Mouse (Mus musculus) forebrain, postnatal 0 days (tissue): ENCODE measurements around the gene Txn2. TPM values are rescaled to one million over a fixed set of nuclear protein-coding genes. Genes with fewer than 3 reads are reported as not detected.

Experiments used
- ATAC-seq: fragments of 200-750 bp; cut with Nextera tagmentation; 2 replicates; pipeline ENCODE4 v1.8.0; 2017; ENCODE audit warnings: mild to moderate bottlenecking, moderate library complexity
- DNase-seq: peaks from one replicate; pipeline ENCODE4 v3.0.0-alpha.2; 2015
- H3K27ac ChIP-seq: fragments of 300-500 bp; sonication (generic); 2 replicates; pipeline ENCODE4 v1.5.1; 2014; ENCODE audit warnings: low read depth, mild to moderate bottlenecking, antibody characterized with exemption, low read length, moderate library complexity, mixed read lengths
- H3K27me3 ChIP-seq: fragments of 300-500 bp; sonication (generic); 2 replicates; pipeline ENCODE4 v1.6.1; 2014; ENCODE audit warnings: mild to moderate bottlenecking, low read length, mixed read lengths; ENCODE audit not compliant: insufficient read depth
- H3K36me3 ChIP-seq: fragments of 300-500 bp; sonication (generic); 2 replicates; pipeline ENCODE4 v1.6.1; 2014; ENCODE audit warnings: mild to moderate bottlenecking, moderate library complexity; ENCODE audit not compliant: insufficient read depth
- H3K4me1 ChIP-seq: fragments of 300-500 bp; sonication (generic); 2 replicates; pipeline ENCODE4 v1.6.1; 2014; ENCODE audit warnings: antibody characterized with exemption; ENCODE audit not compliant: insufficient read depth
- H3K4me2 ChIP-seq: fragments of 300-500 bp; sonication (generic); 2 replicates; pipeline ENCODE4 v1.6.1; 2014; ENCODE audit warnings: low read depth, mild to moderate bottlenecking, moderate library complexity
- H3K4me3 ChIP-seq: fragments of 300-500 bp; sonication (generic); 2 replicates; pipeline ENCODE4 v1.5.1; 2014; ENCODE audit warnings: low read depth, low read length, mixed read lengths
- H3K9ac ChIP-seq: fragments of 300-500 bp; sonication (generic); 2 replicates; pipeline ENCODE4 v1.6.1; 2014; ENCODE audit warnings: mild to moderate bottlenecking
- H3K9me3 ChIP-seq: fragments of 300-500 bp; sonication (generic); 2 replicates; pipeline ENCODE4 v1.6.1; 2016; ENCODE audit warnings: low read length
- CTCF ChIP-seq: sonication (generic); IDR thresholded peaks from 2 replicates; pipeline ENCODE4 v1.5.1; 2016; ENCODE audit warnings: antibody characterized with exemption, control low read depth, low read depth
- WGBS: fragments of 180-500 bp; shearing (Covaris S2); extraction: QIAGEN DNeasy Blood & Tissue Kit; methylation state at CpG from one replicate; pipeline ENCODE4 v1.1.7; 2014; 5-methylcytosine and 5-hydroxymethylcytosine counted together
- polyA plus RNA-seq: library from polyadenylated mRNA; unstranded; fragments of >200 nt; fragmentation: Nextera tagmentation; extraction: Ambion mirVana; gene quantifications from 2 replicates; pipeline ENCODE4 v1.2.1, GENCODE M21; 2015
- total RNA-seq: library from RNA; depleted of rRNA; stranded (reverse); fragments of >200 nt; gene quantifications from 2 replicates; pipeline ENCODE4 v1.2.3, GENCODE M21; 2014; rRNA removed

Txn2 gene
- total RNA-seq (35.8 and 36.5 TPM in 2 replicates), polyA plus RNA-seq (200 and 227 TPM in 2 replicates)

DNA sequence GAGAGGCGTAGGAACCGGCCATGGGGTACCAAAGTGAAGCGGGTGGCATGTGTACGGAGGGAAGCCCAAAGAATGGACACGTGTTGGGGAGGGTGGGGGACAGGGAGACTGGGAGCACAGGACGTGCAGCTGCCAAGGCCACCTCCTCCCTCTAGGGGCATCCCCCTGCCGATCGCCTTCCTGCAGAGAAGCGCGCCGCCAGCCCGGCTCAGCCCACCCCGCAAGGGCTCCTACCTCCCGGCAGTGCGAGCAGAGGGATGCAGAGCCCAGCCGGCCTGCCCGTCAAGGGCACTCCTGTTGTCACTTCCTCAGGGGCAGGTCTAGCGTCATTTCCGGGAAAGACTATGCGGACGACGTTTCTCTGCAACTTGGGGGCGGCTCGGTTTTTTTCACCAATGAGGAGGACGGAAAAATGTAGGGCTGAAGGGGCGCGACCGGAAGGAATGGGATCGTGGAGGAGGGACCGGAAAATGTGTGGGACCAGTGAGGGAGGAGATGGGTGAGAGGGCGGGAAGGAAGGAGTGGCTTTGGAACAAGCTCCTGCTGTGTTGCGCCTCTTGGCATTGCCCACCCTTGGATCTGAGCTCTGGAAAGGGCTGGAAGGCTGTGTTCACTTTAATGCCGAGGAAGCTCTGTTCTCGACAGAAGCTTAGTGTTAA, at the start of gene Txn2:
Txn2 (minus strand) TSS at position 334 of the 659 bp plus-strand sequence.
- WGBS = 1% methylated on average over 34 of the region's 34 CpGs
- H3K9me3 ChIP-seq = no peaks in the 10 kb centered on the region
- DNase-seq (peak; percentile 98), ATAC-seq (peak; percentile 95)
- TF ChIP-seq CTCF = peak; percentile 45
- H3K4me1 ChIP-seq = peaks cover 21% of the 10 kb centered on the region
- H3K4me3 ChIP-seq = peak within 1 kb of the TSS; percentile 72
- peak within 1 kb of the TSS; percentile 98 for H3K27ac ChIP-seq
- peaks cover 9% of the 10 kb centered on the region for H3K36me3 ChIP-seq
- no peaks in the 10 kb centered on the region for H3K27me3 ChIP-seq
- H3K4me2 ChIP-seq = peak within 1 kb of the TSS; percentile 55
- H3K9ac ChIP-seq = peak within 1 kb of the TSS; percentile 78

- Histone ChIP-seq H3K36me3 (no peaks in the 10 kb centered on the region), H3K9me3 (no peaks in the 10 kb centered on the region), H3K9ac (no peak overlapping the region), H3K4me2 (no peak overlapping the region), H3K27ac (no peak overlapping the region), H3K4me3 (no peak overlapping the region), H3K4me1 (no peaks in the 10 kb centered on the region), H3K27me3 (no peaks in the 10 kb centered on the region)
- ATAC-seq (no peak), DNase-seq (no peak)
- no peak for TF ChIP-seq CTCF
- 60% methylated on average over 3 of the region's 3 CpGs for WGBS
Observed at GRCm38 (mm10) chr15:77977663-77978062, 48.9 kb upstream of the Txn2 start.

GRCm38 (mm10) chr15:77974165-77974841, 45.5 kb upstream of the Txn2 start:
- 70% methylated on average over 6 of the region's 6 CpGs for WGBS
- no peak for ATAC-seq

GRCm38 (mm10) chr15:77970470-77971292, 41.9 kb upstream of the Txn2 start, which contains the start of gene Eif3d:
Gene Eif3d, minus strand, starts transcription at chr15:77970813.
- no peaks in the 10 kb centered on the region for H3K9me3 ChIP-seq
- H3K27me3 ChIP-seq = no peaks in the 10 kb centered on the region
- peaks cover 27% of the 10 kb centered on the region for H3K36me3 ChIP-seq
- 2% methylated on average over 72 of the region's 72 CpGs for WGBS
- peak within 1 kb of the TSS; percentile 95 for H3K9ac ChIP-seq
- peak; percentile 96 for DNase-seq
- H3K4me3 ChIP-seq = peak within 1 kb of the TSS; percentile 79
- H3K4me1 ChIP-seq = peaks cover 9% of the 10 kb centered on the region
- TF ChIP-seq CTCF = no peak
- peak within 1 kb of the TSS; percentile 87 for H3K4me2 ChIP-seq
- peak within 1 kb of the TSS; percentile 98 for H3K27ac ChIP-seq
- ATAC-seq = peak; percentile 90

More at GRCm38 (mm10) chr15:77974165-77974841, 45.5 kb upstream of the Txn2 start:
- H3K27ac ChIP-seq = no peak overlapping the region
- H3K9ac ChIP-seq = no peak overlapping the region
- TF ChIP-seq CTCF = no peak
- peaks cover 6% of the 10 kb centered on the region for H3K4me1 ChIP-seq
- no peak overlapping the region for H3K4me2 ChIP-seq
- no peaks in the 10 kb centered on the region for H3K27me3 ChIP-seq
- no peak for DNase-seq
- no peaks in the 10 kb centered on the region for H3K9me3 ChIP-seq
- no peaks in the 10 kb centered on the region for H3K36me3 ChIP-seq
- H3K4me3 ChIP-seq = no peak overlapping the region

GRCm38 (mm10) chr15:77969940-77970469, 41.2 kb upstream of the Txn2 start:
- Histone ChIP-seq H3K9ac (peak overlapping the region; percentile 95), H3K27me3 (no peaks in the 10 kb centered on the region), H3K4me2 (peak overlapping the region; percentile 74), H3K9me3 (no peaks in the 10 kb centered on the region), H3K4me1 (peaks cover 9% of the 10 kb centered on the region), H3K27ac (peak overlapping the region; percentile 98), H3K4me3 (peak overlapping the region; percentile 79), H3K36me3 (peaks cover 34% of the 10 kb centered on the region)
- TF ChIP-seq CTCF = no peak
- no peak for DNase-seq
- ATAC-seq = no peak
- WGBS = 2% methylated on average over 15 of the region's 15 CpGs

- Histone ChIP-seq H3K27ac (no peak overlapping the region), H3K9me3 (no peaks in the 10 kb centered on the region), H3K36me3 (peaks cover 83% of the 10 kb centered on the region), H3K27me3 (no peaks in the 10 kb centered on the region), H3K4me1 (peaks cover 9% of the 10 kb centered on the region), H3K4me2 (no peak overlapping the region), H3K4me3 (no peak overlapping the region), H3K9ac (no peak overlapping the region)
- DNase-seq = no peak
- ATAC-seq = no peak
- no peak; the same call in 1 of the 2 replicates for TF ChIP-seq CTCF
- 84% methylated on average over 9 of the region's 9 CpGs for WGBS
Observed at GRCm38 (mm10) chr15:77965117-77965528, 36.3 kb upstream of the Txn2 start.
